Mouse (Mus musculus) heart, embryonic 11.5 days (tissue): ENCODE data around the gene Hivep3. TPM values are rescaled to one million over a fixed set of nuclear protein-coding genes. Genes with fewer than 3 reads are reported as not detected.

Source experiments
- ATAC-seq: fragments of 200-750 bp; cut with Nextera tagmentation; replicated peaks from 2 replicates; pipeline ENCODE4 v1.8.0; 2017; ENCODE audit warnings: moderate library complexity; ENCODE audit not compliant: insufficient number of reproducible peaks, low FRiP score, low TSS enrichment
- H3K27ac ChIP-seq: fragments of 300-500 bp; sonication (generic); 2 replicates; pipeline ENCODE4 v1.5.1; 2014; ENCODE audit warnings: mild to moderate bottlenecking, low read depth, low read length
- H3K27me3 ChIP-seq: fragments of 300-500 bp; sonication (generic); 2 replicates; pipeline ENCODE4 v1.6.1; 2014; ENCODE audit warnings: mild to moderate bottlenecking, low read length, mixed read lengths; ENCODE audit not compliant: control insufficient read depth, insufficient read depth
- H3K36me3 ChIP-seq: fragments of 300-500 bp; sonication (generic); 2 replicates; pipeline ENCODE4 v1.6.1; 2014; ENCODE audit warnings: mild to moderate bottlenecking, low read length, moderate library complexity, mixed read lengths; ENCODE audit not compliant: control insufficient read depth, insufficient read depth
- H3K4me1 ChIP-seq: fragments of 300-500 bp; sonication (generic); 2 replicates; pipeline ENCODE4 v1.6.1; 2014; ENCODE audit warnings: low read length; ENCODE audit not compliant: control insufficient read depth, insufficient read depth
- H3K4me2 ChIP-seq: fragments of 300-500 bp; sonication (generic); 2 replicates; pipeline ENCODE4 v1.6.1; 2014; ENCODE audit warnings: mild to moderate bottlenecking, moderate library complexity
- H3K4me3 ChIP-seq: fragments of 300-500 bp; sonication (generic); 2 replicates; pipeline ENCODE4 v1.5.1; 2014; ENCODE audit warnings: low read depth, low read length
- H3K9ac ChIP-seq: fragments of 300-500 bp; sonication (generic); 2 replicates; pipeline ENCODE4 v1.6.1; 2014; ENCODE audit warnings: mild to moderate bottlenecking, low read depth, low read length, moderate library complexity
- H3K9me3 ChIP-seq: fragments of 300-500 bp; sonication (generic); replicated peaks from 2 replicates; pipeline ENCODE4 v1.6.1; 2016; ENCODE audit warnings: low read length; ENCODE audit not compliant: control insufficient read depth
- WGBS: fragments of 180-500 bp; shearing (Covaris S2); extraction: QIAGEN DNeasy Blood & Tissue Kit; methylation state at CpG from one replicate; pipeline ENCODE4 v1.1.7; 2014; ENCODE audit not compliant: insufficient replicate concordance; 5-methylcytosine and 5-hydroxymethylcytosine counted together
- polyA plus RNA-seq: library from polyadenylated mRNA; unstranded; fragments of >200 nt; fragmentation: Nextera tagmentation; extraction: Ambion mirVana; gene quantifications from 2 replicates; pipeline ENCODE4 v1.2.1, GENCODE M21; 2014

Hivep3 gene
- polyA plus RNA-seq, 1 experiment from 2014 or later: 4.8 TPM

DNA sequence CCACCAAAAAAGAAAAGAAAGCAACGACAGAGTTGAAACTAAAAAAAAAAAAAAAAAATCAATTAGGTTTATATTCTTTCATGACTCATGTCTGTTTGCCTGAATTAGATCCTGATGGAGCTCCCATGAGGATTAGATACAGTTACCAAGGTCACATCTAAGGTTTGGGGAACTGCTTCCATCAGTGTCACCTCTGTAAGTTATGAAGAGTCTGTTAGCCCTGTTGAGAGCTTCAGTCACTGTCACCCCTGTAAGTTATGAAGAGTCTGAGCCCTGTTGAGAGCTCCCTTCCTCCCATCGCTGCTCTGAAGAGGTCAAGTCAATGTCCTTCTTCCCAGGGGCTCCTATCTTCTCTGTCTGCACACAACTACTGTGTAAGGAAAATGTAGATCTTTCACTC, 104.7 kb downstream of the Hivep3 start:
- ATAC-seq: no peak
- H3K36me3 ChIP-seq: no peaks in the 10 kb centered on the region
- H3K9me3 ChIP-seq: no peaks in the 10 kb centered on the region
- peaks cover 12% of the 10 kb centered on the region for H3K4me1 ChIP-seq
- no peak overlapping the region for H3K4me3 ChIP-seq
- no peak overlapping the region for H3K4me2 ChIP-seq
- 59% methylated on average over 2 of the region's 2 CpGs for WGBS
- no peak overlapping the region for H3K27ac ChIP-seq
- H3K27me3 ChIP-seq: no peaks in the 10 kb centered on the region
- no peak overlapping the region for H3K9ac ChIP-seq

DNA sequence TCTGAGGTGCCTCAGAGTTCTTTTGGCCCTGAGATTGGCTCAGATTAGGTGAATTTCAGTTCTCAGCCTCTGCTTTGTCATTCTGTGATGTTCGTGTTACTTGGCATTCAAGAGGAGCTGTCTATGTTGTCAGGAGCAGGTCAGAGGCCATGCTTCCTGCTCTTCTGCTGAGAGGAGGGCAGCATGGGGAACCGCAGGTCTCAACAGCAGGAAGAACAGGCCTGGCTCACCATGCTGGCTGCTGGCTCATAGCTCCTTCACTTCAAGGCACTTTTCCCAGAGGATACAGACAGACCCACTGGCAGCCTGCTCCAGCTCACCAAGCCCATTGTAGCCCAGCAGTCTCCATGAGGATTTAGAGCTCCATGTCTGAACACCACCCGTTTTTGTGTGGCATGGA, 109.7 kb downstream of the Hivep3 start:
- no peak for ATAC-seq
- Histone ChIP-seq H3K4me3 (no peak overlapping the region), H3K9me3 (no peaks in the 10 kb centered on the region), H3K27me3 (no peaks in the 10 kb centered on the region), H3K4me1 (peaks cover 5% of the 10 kb centered on the region), H3K4me2 (no peak overlapping the region), H3K36me3 (no peaks in the 10 kb centered on the region), H3K9ac (no peak overlapping the region), H3K27ac (no peak overlapping the region)
- 44% methylated on average over 3 of the region's 3 CpGs for WGBS

DNA sequence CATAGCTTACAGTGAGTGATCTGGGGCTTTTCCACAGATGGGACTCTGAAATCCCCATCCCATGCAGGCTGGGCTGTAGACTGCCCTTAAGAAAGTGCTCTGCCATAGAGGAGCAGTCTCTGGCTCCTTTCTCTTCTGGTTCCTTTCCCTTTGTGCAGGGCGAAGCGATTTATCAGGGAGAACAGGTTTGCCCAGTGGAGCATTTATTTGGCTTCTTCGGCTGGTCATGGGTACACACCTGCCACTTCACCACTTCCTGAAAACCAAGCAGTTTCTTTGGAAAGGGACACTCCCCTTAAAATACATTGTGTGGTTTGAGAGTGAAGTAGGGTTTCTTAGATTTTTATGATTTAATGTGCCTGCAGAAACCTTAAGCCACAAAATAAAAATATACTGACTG, 110.7 kb downstream of the Hivep3 start:
- H3K4me3 ChIP-seq: no peak overlapping the region
- no peaks in the 10 kb centered on the region for H3K9me3 ChIP-seq
- no peaks in the 10 kb centered on the region for H3K27me3 ChIP-seq
- H3K4me2 ChIP-seq: no peak overlapping the region
- 63% methylated on average over 3 of the region's 3 CpGs for WGBS
- no peak overlapping the region for H3K9ac ChIP-seq
- H3K36me3 ChIP-seq: no peaks in the 10 kb centered on the region
- no peak overlapping the region for H3K27ac ChIP-seq
- no peak for ATAC-seq
- peaks cover 5% of the 10 kb centered on the region; the same call in 1 of the 2 replicates for H3K4me1 ChIP-seq

DNA sequence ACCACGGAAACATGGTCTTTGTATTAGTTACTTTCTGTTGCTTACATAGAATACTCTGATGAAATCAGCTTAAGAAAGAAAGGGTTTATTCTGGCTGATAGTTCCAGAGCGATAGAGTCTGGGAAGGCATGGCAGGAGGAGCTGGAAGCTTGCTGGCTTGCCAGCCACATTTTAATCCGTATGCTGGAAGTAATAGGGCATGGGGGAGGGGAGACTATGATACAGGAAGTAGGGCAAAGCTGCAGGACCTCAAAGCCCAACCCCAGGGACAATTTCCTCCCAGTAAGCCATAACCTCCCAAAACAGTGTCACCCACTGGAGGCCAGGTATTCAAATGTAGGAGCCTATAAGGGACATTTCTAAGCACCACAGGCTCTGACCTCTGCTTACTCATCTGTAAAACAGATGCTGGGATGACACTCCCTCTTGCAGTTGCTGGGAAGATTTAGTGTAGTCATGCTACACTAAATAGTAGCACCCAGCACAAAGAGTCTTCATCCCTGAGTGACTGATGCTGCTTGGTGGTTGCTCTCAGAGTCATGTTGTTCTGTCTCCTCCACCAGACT, 112.1 kb downstream of the Hivep3 start:
- Histone ChIP-seq H3K4me1 (peaks cover 5% of the 10 kb centered on the region; the same call in 1 of the 2 replicates), H3K4me3 (no peak overlapping the region), H3K27me3 (no peaks in the 10 kb centered on the region), H3K27ac (no peak overlapping the region), H3K36me3 (no peaks in the 10 kb centered on the region), H3K9me3 (no peaks in the 10 kb centered on the region), H3K4me2 (no peak overlapping the region), H3K9ac (no peak overlapping the region)
- WGBS: 67% methylated on average over 3 of the region's 3 CpGs
- no peak for ATAC-seq

DNA sequence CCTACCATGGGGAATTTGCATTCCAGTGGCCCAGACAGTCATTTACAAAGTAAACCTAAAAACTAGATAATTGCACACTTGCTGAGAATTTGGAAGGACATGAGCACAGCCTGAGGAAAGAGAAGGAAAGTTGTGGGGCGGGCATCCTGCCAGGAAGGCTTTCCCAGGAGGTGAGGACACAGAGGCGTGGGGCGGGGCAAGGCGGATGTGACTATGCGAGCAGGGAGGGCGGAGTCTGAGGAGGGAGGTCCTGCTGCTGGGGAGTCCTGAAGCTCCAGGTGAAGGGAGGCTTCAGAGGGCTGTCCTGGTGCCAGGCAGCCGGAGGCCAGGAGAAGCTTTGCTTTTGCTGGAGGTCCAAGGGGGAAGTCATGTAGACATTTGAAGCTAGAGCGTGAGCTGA, 118.9 kb downstream of the Hivep3 start:
- H3K4me2 ChIP-seq: no peak overlapping the region
- no peak for ATAC-seq
- no peak overlapping the region for H3K9ac ChIP-seq
- no peaks in the 10 kb centered on the region for H3K4me1 ChIP-seq
- no peaks in the 10 kb centered on the region for H3K27me3 ChIP-seq
- no peaks in the 10 kb centered on the region for H3K9me3 ChIP-seq
- H3K4me3 ChIP-seq: no peak overlapping the region
- 46% methylated on average over 8 of the region's 8 CpGs for WGBS
- no peak overlapping the region for H3K27ac ChIP-seq
- no peaks in the 10 kb centered on the region for H3K36me3 ChIP-seq

DNA sequence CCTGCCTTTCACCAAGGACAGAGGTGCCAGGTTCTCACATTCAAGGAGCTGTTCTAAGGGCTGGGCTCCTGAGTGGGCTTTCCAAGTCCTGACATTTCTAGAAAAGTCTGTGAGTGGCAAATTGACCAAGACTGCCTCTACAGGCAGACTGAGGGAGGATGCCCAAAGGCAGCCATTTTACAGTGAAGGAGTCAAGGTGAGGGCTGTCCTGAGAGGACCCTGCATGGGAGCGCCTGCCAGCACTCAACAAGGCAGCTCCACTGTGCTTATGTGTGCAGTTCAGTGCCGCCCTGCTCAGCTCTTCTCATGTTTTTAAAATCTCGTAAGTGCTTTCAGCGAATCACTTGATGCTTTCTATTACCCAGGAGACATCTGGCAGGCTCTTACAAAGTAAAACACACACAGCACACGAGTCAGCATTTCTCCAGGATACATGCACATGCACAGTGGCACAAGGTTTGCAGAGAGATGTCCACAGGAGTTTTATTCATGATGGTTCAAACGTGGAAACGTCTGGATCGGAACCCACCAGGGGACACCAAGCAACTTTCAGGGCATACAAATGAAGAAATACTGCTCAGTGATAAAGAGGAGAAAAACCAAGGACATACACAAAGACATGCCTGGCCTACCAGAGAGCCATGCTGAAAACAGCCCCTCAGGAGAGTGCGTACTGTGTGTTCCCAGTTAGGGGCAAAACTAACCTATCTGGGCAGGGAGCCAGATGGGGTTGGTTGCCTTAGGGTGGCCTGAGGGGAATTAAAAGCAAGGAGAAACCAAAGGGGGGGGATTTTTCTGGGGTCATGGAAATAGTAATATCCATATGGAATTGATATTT, 120.9 kb downstream of the Hivep3 start:
- Histone ChIP-seq H3K36me3 (no peaks in the 10 kb centered on the region), H3K4me3 (no peak overlapping the region), H3K9me3 (no peaks in the 10 kb centered on the region), H3K27ac (no peak overlapping the region), H3K27me3 (no peaks in the 10 kb centered on the region), H3K4me2 (no peak overlapping the region), H3K9ac (no peak overlapping the region), H3K4me1 (no peaks in the 10 kb centered on the region; the same call in 1 of the 2 replicates)
- no peak for ATAC-seq
- WGBS: 78% methylated on average over 9 of the region's 9 CpGs

DNA sequence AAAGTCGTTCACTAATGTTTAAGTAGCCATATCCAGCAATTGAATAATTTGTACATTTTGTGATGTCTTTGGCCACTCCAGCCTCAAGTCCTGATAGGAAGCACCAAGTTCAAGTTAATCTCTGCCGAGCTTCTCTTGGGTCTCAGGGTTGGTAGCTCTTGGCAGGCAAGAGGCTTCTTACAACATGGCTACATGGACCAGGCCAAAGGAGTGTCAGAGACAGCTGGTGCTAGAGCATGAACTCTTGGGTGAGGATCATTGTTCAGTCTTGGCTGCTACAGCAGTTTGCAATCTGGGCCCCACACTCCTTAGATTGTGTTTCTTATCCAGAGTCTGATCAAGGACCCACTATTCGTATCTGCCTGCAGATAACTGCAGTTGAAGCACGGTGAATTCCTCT, 125.9 kb downstream of the Hivep3 start:
- no peaks in the 10 kb centered on the region for H3K27me3 ChIP-seq
- no peak overlapping the region for H3K4me3 ChIP-seq
- no peaks in the 10 kb centered on the region for H3K36me3 ChIP-seq
- H3K4me2 ChIP-seq: no peak overlapping the region
- H3K27ac ChIP-seq: no peak overlapping the region
- 52% methylated on average over 4 of the region's 4 CpGs for WGBS
- no peaks in the 10 kb centered on the region for H3K9me3 ChIP-seq
- H3K4me1 ChIP-seq: no peaks in the 10 kb centered on the region; the same call in 1 of the 2 replicates
- ATAC-seq: no peak
- H3K9ac ChIP-seq: no peak overlapping the region

DNA sequence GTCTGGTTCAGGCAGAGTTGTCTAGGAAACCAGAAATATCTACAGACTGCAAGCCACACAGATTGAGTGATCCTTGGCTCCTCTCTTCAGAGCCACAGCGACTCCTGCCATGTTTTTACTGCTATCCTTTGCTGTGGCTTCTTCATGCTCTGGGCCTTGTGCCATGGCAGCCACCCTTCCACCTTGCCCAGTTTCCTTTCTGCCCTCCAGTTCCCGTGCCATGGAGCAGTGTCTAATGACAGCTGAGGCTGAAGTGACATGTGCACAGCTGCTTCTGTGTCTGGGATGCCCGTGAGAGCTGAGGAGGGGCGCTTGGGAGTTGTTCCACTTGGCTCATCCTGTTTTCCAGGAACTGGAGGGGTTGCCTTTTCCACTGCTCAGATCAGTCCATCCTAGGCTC, 127.4 kb downstream of the Hivep3 start:
- H3K4me2 ChIP-seq: no peak overlapping the region
- no peak for ATAC-seq
- no peak overlapping the region for H3K27ac ChIP-seq
- H3K9me3 ChIP-seq: no peaks in the 10 kb centered on the region
- H3K4me1 ChIP-seq: no peaks in the 10 kb centered on the region; the same call in 1 of the 2 replicates
- H3K4me3 ChIP-seq: no peak overlapping the region
- no peaks in the 10 kb centered on the region for H3K36me3 ChIP-seq
- H3K27me3 ChIP-seq: no peaks in the 10 kb centered on the region
- no peak overlapping the region for H3K9ac ChIP-seq
- 63% methylated on average over 4 of the region's 4 CpGs for WGBS
